ENCODE assay signal across 18 mouse cellular contexts in the genomic region with DNA sequence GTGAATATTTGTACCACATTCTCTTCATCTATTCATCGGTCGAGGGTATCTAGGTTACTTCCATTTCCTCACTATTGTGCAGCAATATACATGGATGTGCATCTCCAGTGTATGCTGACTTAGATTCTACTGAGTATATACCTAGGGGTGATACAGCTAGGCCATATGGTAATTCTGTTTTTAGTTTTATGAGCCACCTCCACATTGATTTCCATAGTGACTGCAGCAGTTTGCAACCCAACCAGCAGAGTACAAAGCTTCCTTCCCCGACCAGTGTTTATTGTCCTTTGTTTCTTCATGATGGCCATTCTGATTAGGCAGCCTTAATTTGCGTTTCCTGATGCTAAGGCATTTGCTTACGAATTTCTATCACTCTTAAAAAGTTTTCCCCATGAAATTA.
"Had no signal": no experiment of that assay in that cellular context is flagged by ENCODE, and none has a peak within 500 bp of the region (broad histone marks: within the 10 kb centered on the region; RNA-seq: fewer than 3 reads in every experiment).

No protein-coding gene starts in this region.

- H3K4me3 ChIP-seq: limb, embryonic 12.5 days; limb, embryonic 15.5 days; midbrain, embryonic 12.5 days; midbrain, embryonic 15.5 days; neural tube, embryonic 12.5 days; neural tube, embryonic 15.5 days had no signal

- DNase-seq: kidney, adult 2 months; kidney, postnatal 36 days; layer of hippocampus, postnatal 36 days; left cerebral cortex, postnatal 4 days; liver, postnatal 0 days; lung, embryonic 14.5 days; thymus, adult 2 months; thymus, postnatal 14 days; thymus, postnatal 4 days had no signal

- H3K27ac ChIP-seq: kidney, postnatal 0 days; limb, embryonic 12.5 days; limb, embryonic 15.5 days; liver, embryonic 14.5 days; macrophage; midbrain, embryonic 12.5 days; midbrain, embryonic 15.5 days; neural tube, embryonic 12.5 days; neural tube, embryonic 15.5 days had no signal
